Mouse (Mus musculus): ENCODE measurements around the gene Ppard. TPM values are rescaled to one million over a fixed set of nuclear protein-coding genes. Genes with fewer than 3 reads are reported as not detected.

Gene Ppard
- polyA plus RNA-seq, 1 experiment: 27.1 TPM

GRCm38 (mm10) chr17:28300323-28300722 lies 67.8 kb downstream of the Ppard start:
- 31% methylated on average over 9 of the region's 9 CpGs for WGBS
- no peak overlapping the region for H3K27ac ChIP-seq (ENCODE audit: insufficient read depth, low read length)
- H3K27me3 ChIP-seq (ENCODE audit: control insufficient read depth, insufficient read depth, low read length): no peaks in the 10 kb centered on the region
- no peak for DNase-seq
- TF ChIP-seq CTCF (IDR thresholded peaks at IDR 0.05; ENCODE audit: borderline replicate concordance, insufficient read depth, low read depth, low read length) (no peak), POLR2A (IDR thresholded peaks at IDR 0.05; ENCODE audit: borderline replicate concordance, insufficient read depth, low read length) (no peak)
- H3K4me3 ChIP-seq (replicated peaks; ENCODE audit: insufficient read depth, low read depth, low read length): no peak overlapping the region
- H3K4me1 ChIP-seq (ENCODE audit: control insufficient read depth, insufficient read depth, low read length): peaks cover 9% of the 10 kb centered on the region

- H3K27ac ChIP-seq (ENCODE audit: insufficient read depth, low read length): no peak overlapping the region
- TF ChIP-seq CTCF (IDR thresholded peaks at IDR 0.05; ENCODE audit: borderline replicate concordance, insufficient read depth, low read depth, low read length): no peak
- no peak for TF ChIP-seq POLR2A (IDR thresholded peaks at IDR 0.05; ENCODE audit: borderline replicate concordance, insufficient read depth, low read length)
- WGBS: 32% methylated on average over 3 of the region's 3 CpGs
- no peak for DNase-seq
- H3K27me3 ChIP-seq (ENCODE audit: control insufficient read depth, insufficient read depth, low read length): no peaks in the 10 kb centered on the region
- H3K4me1 ChIP-seq (ENCODE audit: control insufficient read depth, insufficient read depth, low read length): peaks cover 9% of the 10 kb centered on the region
- H3K4me3 ChIP-seq (replicated peaks; ENCODE audit: insufficient read depth, low read depth, low read length): no peak overlapping the region
Observed at GRCm38 (mm10) chr17:28300850-28301249, 68.3 kb downstream of the Ppard start.

DNA sequence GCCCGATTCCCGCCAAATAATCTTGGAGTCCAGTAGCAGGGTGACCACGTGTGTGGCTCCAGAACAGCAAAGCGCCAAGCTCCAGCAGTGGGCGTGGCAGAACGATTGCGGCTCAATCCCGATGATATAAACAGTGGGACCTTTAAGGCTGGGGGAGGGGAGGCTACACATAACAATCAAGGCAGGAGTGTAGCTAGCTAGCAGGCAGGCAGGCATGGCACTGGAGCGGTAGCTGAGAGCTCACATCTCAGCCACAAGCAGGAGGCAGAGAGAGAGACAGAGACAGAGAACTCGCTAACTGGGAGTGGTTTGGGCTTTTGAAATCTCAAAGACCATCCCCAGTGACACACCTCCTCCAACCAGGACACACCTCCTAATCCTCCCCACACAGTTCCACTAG lies 72.7 kb downstream of the Ppard start:
- TF ChIP-seq CTCF (IDR thresholded peaks at IDR 0.05; ENCODE audit: borderline replicate concordance, insufficient read depth, low read depth, low read length) (no peak), POLR2A (IDR thresholded peaks at IDR 0.05; ENCODE audit: borderline replicate concordance, insufficient read depth, low read length) (no peak)
- no peak overlapping the region for H3K4me3 ChIP-seq (replicated peaks; ENCODE audit: insufficient read depth, low read depth, low read length)
- H3K27ac ChIP-seq (ENCODE audit: insufficient read depth, low read length): no peak overlapping the region
- no peak for DNase-seq
- H3K27me3 ChIP-seq (ENCODE audit: control insufficient read depth, insufficient read depth, low read length): no peaks in the 10 kb centered on the region
- WGBS: 49% methylated on average over 10 of the region's 10 CpGs
- peaks cover 6% of the 10 kb centered on the region for H3K4me1 ChIP-seq (ENCODE audit: control insufficient read depth, insufficient read depth, low read length)

DNA sequence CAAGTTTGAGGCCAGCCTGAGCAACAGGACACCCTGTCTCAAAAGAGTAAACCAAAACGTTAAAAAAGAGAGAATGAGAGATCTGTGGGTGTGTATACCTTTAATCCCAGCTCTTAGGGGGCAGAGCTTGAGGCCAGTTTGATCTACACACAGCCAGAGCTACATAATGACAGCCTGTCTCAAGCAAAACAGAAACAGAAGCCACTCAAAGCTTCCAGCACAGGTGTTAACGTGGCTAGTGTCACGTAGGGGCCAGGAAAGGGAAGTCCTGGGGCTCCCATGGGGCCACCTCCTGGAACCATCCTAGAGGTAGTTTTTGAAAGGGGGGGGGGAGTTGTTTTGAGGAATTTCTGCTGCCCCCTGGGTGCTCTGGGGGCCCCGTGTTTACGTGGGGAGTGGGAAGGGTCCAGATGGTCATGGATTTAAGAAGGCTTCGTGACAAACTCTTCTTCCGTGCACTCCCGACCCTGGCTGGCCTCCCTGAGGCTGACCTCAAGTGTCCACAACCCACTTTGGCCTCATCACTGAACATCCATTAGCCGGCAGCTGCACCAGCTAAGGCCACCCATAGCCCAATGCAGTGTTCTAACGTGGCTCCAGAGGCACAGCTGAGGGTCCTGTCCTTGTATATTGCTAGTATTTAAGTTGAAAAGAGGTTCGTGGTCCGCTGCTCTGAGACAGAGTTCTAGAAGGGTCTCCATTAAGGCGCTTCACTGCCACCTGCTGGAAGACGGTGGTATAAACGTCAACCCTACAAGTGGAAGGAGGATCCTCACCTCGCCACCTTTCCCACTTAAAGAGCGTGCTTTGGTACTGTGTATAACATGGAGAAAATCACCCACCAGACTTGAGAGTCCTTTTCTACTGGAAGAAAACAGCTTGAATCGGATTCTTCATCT lies 76.0 kb downstream of the Ppard start:
- no peak overlapping the region for H3K27ac ChIP-seq (ENCODE audit: insufficient read depth, low read length)
- no peak overlapping the region for H3K4me3 ChIP-seq (replicated peaks; ENCODE audit: insufficient read depth, low read depth, low read length)
- DNase-seq: peak; percentile 73 to 87
- 10% methylated on average over 18 of the region's 18 CpGs for WGBS
- H3K4me1 ChIP-seq (ENCODE audit: control insufficient read depth, insufficient read depth, low read length): no peaks in the 10 kb centered on the region
- TF ChIP-seq POLR2A (IDR thresholded peaks at IDR 0.05; ENCODE audit: borderline replicate concordance, insufficient read depth, low read length) (no peak), CTCF (IDR thresholded peaks at IDR 0.05; ENCODE audit: borderline replicate concordance, insufficient read depth, low read depth, low read length) (peak; percentile 92)
- no peaks in the 10 kb centered on the region for H3K27me3 ChIP-seq (ENCODE audit: control insufficient read depth, insufficient read depth, low read length)

DNA sequence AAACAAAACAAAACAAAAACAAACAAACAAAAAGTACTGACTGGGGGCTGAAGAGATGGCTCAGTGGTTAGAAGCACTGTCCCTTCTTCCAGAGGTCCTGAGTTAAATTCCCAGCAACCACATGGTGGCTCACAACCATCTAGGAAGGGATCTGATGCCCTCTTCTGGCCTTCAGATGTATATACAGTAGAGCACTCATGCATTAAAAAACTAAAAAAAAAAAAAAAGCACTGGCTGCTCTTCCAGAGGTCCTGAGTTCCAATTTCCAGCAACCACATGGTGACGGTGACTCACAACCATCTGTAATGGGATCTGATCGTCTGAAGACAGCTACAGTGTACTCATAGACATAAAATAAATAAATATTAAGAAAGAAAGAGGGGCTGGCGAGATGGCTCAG lies 78.3 kb downstream of the Ppard start:
- 76% methylated on average over 3 of the region's 3 CpGs for WGBS
- Histone ChIP-seq H3K27me3 (ENCODE audit: control insufficient read depth, insufficient read depth, low read length) (no peaks in the 10 kb centered on the region), H3K4me3 (replicated peaks; ENCODE audit: insufficient read depth, low read depth, low read length) (no peak overlapping the region), H3K4me1 (ENCODE audit: control insufficient read depth, insufficient read depth, low read length) (0 out of 2 replicates have a peak, but pooled peaks cover 5% of the 10 kb centered on the region), H3K27ac (ENCODE audit: insufficient read depth, low read length) (no peak overlapping the region)
- no peak for DNase-seq
- no peak for TF ChIP-seq POLR2A (IDR thresholded peaks at IDR 0.05; ENCODE audit: borderline replicate concordance, insufficient read depth, low read length)
- no peak for TF ChIP-seq CTCF (IDR thresholded peaks at IDR 0.05; ENCODE audit: borderline replicate concordance, insufficient read depth, low read depth, low read length)

- Histone ChIP-seq H3K4me3 (replicated peaks; ENCODE audit: insufficient read depth, low read depth, low read length) (no peak overlapping the region), H3K4me1 (ENCODE audit: control insufficient read depth, insufficient read depth, low read length) (peaks cover 5% of the 10 kb centered on the region; the same call in 1 of the 2 replicates), H3K27ac (ENCODE audit: insufficient read depth, low read length) (no peak overlapping the region), H3K27me3 (ENCODE audit: control insufficient read depth, insufficient read depth, low read length) (no peaks in the 10 kb centered on the region)
- WGBS: 84% methylated on average over 5 of the region's 5 CpGs
- TF ChIP-seq POLR2A (IDR thresholded peaks at IDR 0.05; ENCODE audit: borderline replicate concordance, insufficient read depth, low read length) (no peak), CTCF (IDR thresholded peaks at IDR 0.05; ENCODE audit: borderline replicate concordance, insufficient read depth, low read depth, low read length) (no peak)
- no peak for DNase-seq
Observed at GRCm38 (mm10) chr17:28311366-28312132, 79.0 kb downstream of the Ppard start.

DNA sequence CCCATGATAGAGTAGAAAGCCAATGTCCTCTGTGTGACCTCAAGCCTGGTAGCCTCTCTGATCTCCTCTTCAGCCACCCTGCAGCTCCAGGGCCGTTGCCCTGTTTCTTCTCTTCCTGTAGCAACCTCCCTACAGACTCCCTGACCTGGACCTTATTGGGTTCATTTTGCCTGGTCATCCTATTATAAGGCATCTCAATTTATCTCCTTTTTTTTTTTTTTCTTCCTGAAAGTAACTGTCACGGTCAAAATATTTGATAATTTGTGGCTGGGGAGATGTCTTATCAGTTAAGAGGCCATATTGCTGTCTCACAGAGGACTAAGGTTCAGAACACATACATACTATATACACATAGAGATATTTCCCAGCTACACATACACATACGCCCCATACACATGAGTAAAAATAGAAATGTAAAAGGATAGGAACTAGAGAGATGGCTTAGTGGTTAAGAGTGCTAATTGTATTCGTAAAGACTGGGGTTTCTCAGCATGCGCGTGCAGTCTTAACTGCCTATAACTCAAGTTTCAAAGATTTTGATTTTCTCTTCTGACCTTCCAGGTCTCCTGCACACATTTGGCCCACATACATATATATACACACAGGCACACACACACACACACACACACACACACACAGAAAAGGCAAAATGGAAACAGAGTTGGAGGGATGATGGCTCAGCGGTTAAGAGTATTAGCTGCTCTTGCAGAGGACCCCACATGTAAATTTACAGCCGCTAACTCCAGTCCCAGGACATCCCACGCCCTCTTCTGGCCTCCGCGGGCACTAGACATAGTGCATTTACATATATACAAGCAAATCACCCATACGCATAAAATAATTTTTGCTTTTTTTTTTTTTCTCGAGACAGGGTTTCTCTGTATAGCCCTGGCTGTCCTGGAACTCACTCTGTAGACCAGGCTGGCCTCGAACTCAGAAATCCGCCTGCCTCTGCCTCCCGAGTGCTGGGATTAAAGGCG lies 80.0 kb downstream of the Ppard start:
- no peaks in the 10 kb centered on the region for H3K27me3 ChIP-seq (ENCODE audit: control insufficient read depth, insufficient read depth, low read length)
- peak in 1 of 2 experiments; percentile 52 for DNase-seq
- H3K27ac ChIP-seq (ENCODE audit: insufficient read depth, low read length): no peak overlapping the region

More for the DNA sequence above, 80.0 kb downstream of the Ppard start:
- TF ChIP-seq POLR2A (IDR thresholded peaks at IDR 0.05; ENCODE audit: borderline replicate concordance, insufficient read depth, low read length) (no peak), CTCF (IDR thresholded peaks at IDR 0.05; ENCODE audit: borderline replicate concordance, insufficient read depth, low read depth, low read length) (peak; percentile 39; the same call in 1 of the 2 replicates)
- 31% methylated on average over 17 of the region's 17 CpGs for WGBS
- H3K4me3 ChIP-seq (replicated peaks; ENCODE audit: insufficient read depth, low read depth, low read length): peak overlapping the region; percentile 72
- peaks cover 5% of the 10 kb centered on the region; the same call in 1 of the 2 replicates for H3K4me1 ChIP-seq (ENCODE audit: control insufficient read depth, insufficient read depth, low read length)
